Mouse (Mus musculus) CH12.LX (cell line): ENCODE measurements at regions not wholly inside any gene's neighbourhood (a gene's known extent, or its start where the extent isn't known, plus 50 kb on each side); places are given as distances from the start of the nearest gene placed in this dataset.

Experiments
- CHD2 ChIP-seq: IDR thresholded peaks from 2 replicates; pipeline ENCODE4 v1.6.1; 2011; ENCODE audit warnings: low read length, improper control_type of control experiment
- CTCF ChIP-seq, 2 experiments: IDR thresholded peaks in 1 of 2; conservative IDR thresholded peaks in 1 of 2; 2 replicates each; pipeline ENCODE4 v1.5.1; 2011 to 2012; ENCODE audit warnings: low read depth in 2 of 2, low read length in 2 of 2, improper control_type of control experiment in 1 of 2, inconsistent platforms in 1 of 2, mild to moderate bottlenecking in 1 of 2, moderate library complexity in 1 of 2
- ELF1 ChIP-seq: IDR thresholded peaks from 2 replicates; pipeline ENCODE4 v1.6.1; 2014; ENCODE audit warnings: low read depth, mild to moderate bottlenecking, inconsistent platforms, low read length, improper control_type of control experiment
- MAFK ChIP-seq: IDR thresholded peaks from 2 replicates; pipeline ENCODE4 v1.6.1; 2011; ENCODE audit warnings: low read length, improper control_type of control experiment; ENCODE audit not compliant: insufficient replicate concordance
- MYC ChIP-seq: IDR thresholded peaks from 2 replicates; pipeline ENCODE4 v1.6.1; 2011; ENCODE audit warnings: low read depth, mild to moderate bottlenecking, improper control_type of control experiment, low read length
- NELFE ChIP-seq: IDR thresholded peaks from 2 replicates; pipeline ENCODE4 v1.6.1; 2011; ENCODE audit warnings: low read depth, low read length, improper control_type of control experiment
- POLR2A ChIP-seq: IDR thresholded peaks from 2 replicates; pipeline ENCODE4 v1.6.1; 2011; ENCODE audit warnings: low read depth, mild to moderate bottlenecking, improper control_type of control experiment, low read length
- POLR2AphosphoS2 ChIP-seq: IDR thresholded peaks from 2 replicates; pipeline ENCODE4 v1.6.1; 2011; ENCODE audit warnings: low read depth, low read length, improper control_type of control experiment
- TCF12 ChIP-seq: IDR thresholded peaks from 2 replicates; pipeline ENCODE4 v1.6.1; 2014; ENCODE audit warnings: low read depth, mild to moderate bottlenecking, inconsistent platforms, low read length, improper control_type of control experiment
- USF1 ChIP-seq: IDR thresholded peaks from 2 replicates; pipeline ENCODE4 v1.6.1; 2014; ENCODE audit warnings: low read depth, mild to moderate bottlenecking, inconsistent platforms, low read length, improper control_type of control experiment
- ZC3H11A ChIP-seq: IDR thresholded peaks from 2 replicates; pipeline ENCODE4 v1.6.1; 2012; ENCODE audit warnings: low read depth, mild to moderate bottlenecking, inconsistent platforms, low read length, improper control_type of control experiment
- ZMIZ1 ChIP-seq: IDR thresholded peaks from 2 replicates; pipeline ENCODE4 v1.6.1; 2012; ENCODE audit warnings: low read depth, mild to moderate bottlenecking, inconsistent platforms, low read length, improper control_type of control experiment

DNA sequence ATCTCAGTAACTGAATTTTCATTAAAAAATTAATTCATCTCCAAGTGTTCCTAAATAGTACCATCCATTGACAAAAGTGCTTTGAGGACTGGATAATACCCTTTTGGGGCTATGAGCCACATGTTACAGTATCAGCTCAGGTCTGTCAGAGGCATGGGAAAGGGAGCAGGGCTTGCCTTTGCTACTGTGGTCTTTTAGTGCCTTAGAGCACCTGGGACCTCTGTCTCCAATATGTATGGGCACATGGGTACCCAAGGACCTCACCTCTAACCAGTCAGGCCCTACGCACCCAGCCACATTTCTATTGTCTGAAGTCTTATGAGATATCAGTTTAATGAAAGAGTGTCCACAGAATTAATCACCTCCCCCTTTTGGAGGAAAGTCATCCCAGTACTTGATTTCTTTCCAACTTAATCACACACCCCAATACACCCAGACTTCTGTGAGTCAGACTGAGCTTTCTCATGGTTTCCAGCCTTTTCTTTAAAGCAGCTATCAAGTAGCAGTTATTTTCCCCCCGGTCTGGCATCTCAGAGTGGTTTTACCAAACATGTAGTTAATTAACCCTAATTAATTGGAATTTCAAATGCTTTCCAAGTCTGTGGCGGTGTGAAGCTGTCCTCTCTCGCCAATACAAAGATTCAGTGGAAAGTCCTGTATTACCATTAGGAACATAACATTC is 498.7 kb upstream of the Camk1g start:
- no peak for TF ChIP-seq CHD2
- TF ChIP-seq MAFK = no peak
- TF ChIP-seq POLR2A = no peak
- TF ChIP-seq NELFE = no peak
- no peak for TF ChIP-seq CTCF (conservative IDR thresholded peaks at IDR 0.05 in 1 of 2, IDR thresholded peaks at IDR 0.05 in 1 of 2; ENCODE audit: low read depth in 2 of 2, low read length in 2 of 2)
- TF ChIP-seq USF1 = no peak
- TF ChIP-seq MYC = no peak
- TF ChIP-seq ELF1 = no peak
- no peak for TF ChIP-seq ZC3H11A
- TF ChIP-seq ZMIZ1 = no peak
- TF ChIP-seq TCF12 = no peak
- TF ChIP-seq POLR2AphosphoS2 = no peak
